Mouse (Mus musculus) hindbrain, embryonic 10.5 days (tissue): Measurements from ENCODE around the gene Agps. TPM values are rescaled to one million over a fixed set of nuclear protein-coding genes. Genes with fewer than 3 reads are reported as not detected.

Experiments used
- DNase-seq: peaks from one replicate; pipeline ENCODE4 v3.0.0-alpha.2; 2017; ENCODE audit warnings: low spot score
- H3K27ac ChIP-seq: fragments of 300-500 bp; sonication (generic); 2 replicates; pipeline ENCODE4 v1.5.1; 2016; ENCODE audit warnings: mild to moderate bottlenecking, moderate library complexity
- H3K27me3 ChIP-seq: fragments of 300-500 bp; sonication (generic); 2 replicates; pipeline ENCODE4 v1.6.1; 2016; ENCODE audit warnings: mild to moderate bottlenecking; ENCODE audit not compliant: poor library complexity, insufficient read depth, severe bottlenecking
- H3K36me3 ChIP-seq: fragments of 300-500 bp; sonication (generic); 2 replicates; pipeline ENCODE4 v1.6.1; 2016; ENCODE audit warnings: mild to moderate bottlenecking, moderate library complexity
- H3K4me1 ChIP-seq: fragments of 300-500 bp; sonication (generic); replicated peaks from 2 replicates; pipeline ENCODE4 v1.6.1; 2016; ENCODE audit warnings: mild to moderate bottlenecking
- H3K4me3 ChIP-seq: fragments of 300-500 bp; sonication (generic); 2 replicates; pipeline ENCODE4 v1.5.1; 2016; ENCODE audit warnings: mild to moderate bottlenecking, moderate library complexity
- H3K9me3 ChIP-seq: fragments of 300-500 bp; sonication (generic); 2 replicates; pipeline ENCODE4 v1.6.1; 2016; ENCODE audit warnings: mild to moderate bottlenecking, moderate library complexity
- WGBS: fragments of 180-500 bp; shearing (Covaris S2); methylation state at CpG from one replicate; pipeline ENCODE4 v1.1.7; 2016; 5-methylcytosine and 5-hydroxymethylcytosine counted together
- polyA plus RNA-seq: library from polyadenylated mRNA; unstranded; fragments of >200 nt; fragmentation: Nextera tagmentation; extraction: Ambion mirVana; gene quantifications from 2 replicates; pipeline ENCODE4 v1.2.1, GENCODE M21; 2016

Gene Agps
- polyA plus RNA-seq, result 38.1 and 50.1 TPM in 2 replicates

DNA sequence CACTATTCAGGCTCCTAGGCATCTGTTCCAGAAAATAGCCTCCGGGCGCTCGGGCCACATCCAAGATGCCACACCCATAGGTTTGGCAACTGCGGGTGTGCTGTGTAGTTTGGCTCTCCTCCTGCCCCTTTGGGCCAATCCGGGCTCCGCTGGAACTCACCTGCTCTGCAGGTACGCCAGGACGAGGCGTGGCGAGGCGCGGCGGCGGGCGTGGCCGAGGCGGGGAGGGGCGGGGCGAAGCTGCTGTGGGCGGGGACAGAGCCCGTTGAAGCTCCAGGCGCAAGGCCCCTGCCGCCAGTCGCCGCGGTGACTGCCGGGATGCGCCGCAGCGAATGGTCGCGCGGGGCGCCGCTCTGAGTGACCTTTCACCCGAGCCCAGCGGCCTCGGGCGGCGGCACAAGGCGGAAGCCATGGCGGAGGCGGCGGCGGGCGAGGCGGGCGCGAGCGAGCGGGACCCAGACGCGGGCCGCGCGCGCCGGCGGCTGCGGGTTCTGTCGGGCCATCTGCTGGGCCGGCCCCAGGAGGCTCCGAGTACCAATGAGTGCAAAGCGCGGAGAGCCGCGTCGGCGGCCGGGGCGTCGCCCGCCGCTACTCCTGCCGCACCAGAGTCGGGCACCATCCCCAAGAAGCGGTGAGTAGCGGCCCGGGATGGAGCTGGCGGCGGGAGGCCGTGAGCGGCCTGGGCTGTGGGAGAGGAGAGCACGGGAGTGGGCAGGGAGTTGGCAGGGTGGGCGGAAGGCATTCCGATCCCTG lies at the start of gene Agps:
TSS of gene Agps (plus strand) at position 297 of the 753 bp plus-strand sequence.
- peak; percentile 91 for DNase-seq
- Histone ChIP-seq H3K9me3 (no peaks in the 10 kb centered on the region), H3K36me3 (0 out of 2 replicates have a peak, but pooled peaks cover 3% of the 10 kb centered on the region), H3K27me3 (no peaks in the 10 kb centered on the region), H3K4me1 (peaks cover 23% of the 10 kb centered on the region), H3K4me3 (peak within 1 kb of the TSS; percentile 70), H3K27ac (peak within 1 kb of the TSS; percentile 97)
- WGBS, result under 1% methylated on average over 86 of the region's 86 CpGs

DNA sequence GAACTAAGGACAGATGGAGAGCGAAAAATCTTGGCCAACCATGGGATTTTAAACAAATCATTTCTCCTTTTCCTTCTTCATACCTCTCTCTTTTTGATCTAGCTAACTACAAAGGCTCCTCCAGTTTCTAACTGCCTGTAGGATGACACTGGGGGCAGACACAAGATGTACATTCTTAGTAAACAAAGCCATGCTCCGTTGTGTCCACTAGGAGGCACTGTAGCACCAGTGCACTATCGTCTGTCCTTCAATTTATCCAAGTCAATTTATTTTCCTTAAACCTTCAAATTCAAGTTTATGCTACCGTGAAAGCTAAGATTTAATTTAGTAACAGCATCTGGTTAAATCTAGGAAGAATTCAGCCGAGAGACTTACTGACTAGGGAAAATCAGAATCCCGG lies 45.9 kb upstream of the Agps start:
- H3K36me3 ChIP-seq, result no peaks in the 10 kb centered on the region
- WGBS, result 18% methylated on average over 6 of the region's 6 CpGs
- peaks cover 5% of the 10 kb centered on the region; the same call in 1 of the 2 replicates for H3K4me1 ChIP-seq
- H3K27ac ChIP-seq, result peak overlapping the region; percentile 62
- peak; percentile 62 for DNase-seq
- no peaks in the 10 kb centered on the region for H3K9me3 ChIP-seq
- H3K27me3 ChIP-seq, result peaks cover 6% of the 10 kb centered on the region; the same call in 1 of the 2 replicates
- H3K4me3 ChIP-seq, result 0 out of 2 replicates have a peak overlapping the region, but pooled peaks have one; percentile 6

- Histone ChIP-seq H3K4me3 (no peak overlapping the region), H3K27ac (no peak overlapping the region), H3K4me1 (peaks cover 11% of the 10 kb centered on the region), H3K27me3 (peaks cover 6% of the 10 kb centered on the region; the same call in 1 of the 2 replicates), H3K9me3 (no peaks in the 10 kb centered on the region), H3K36me3 (no peaks in the 10 kb centered on the region)
- WGBS, result 76% methylated on average over 3 of the region's 3 CpGs
- no peak for DNase-seq
Observed at GRCm38 (mm10) chr2:75788511-75788910, 43.5 kb upstream of the Agps start.

DNA sequence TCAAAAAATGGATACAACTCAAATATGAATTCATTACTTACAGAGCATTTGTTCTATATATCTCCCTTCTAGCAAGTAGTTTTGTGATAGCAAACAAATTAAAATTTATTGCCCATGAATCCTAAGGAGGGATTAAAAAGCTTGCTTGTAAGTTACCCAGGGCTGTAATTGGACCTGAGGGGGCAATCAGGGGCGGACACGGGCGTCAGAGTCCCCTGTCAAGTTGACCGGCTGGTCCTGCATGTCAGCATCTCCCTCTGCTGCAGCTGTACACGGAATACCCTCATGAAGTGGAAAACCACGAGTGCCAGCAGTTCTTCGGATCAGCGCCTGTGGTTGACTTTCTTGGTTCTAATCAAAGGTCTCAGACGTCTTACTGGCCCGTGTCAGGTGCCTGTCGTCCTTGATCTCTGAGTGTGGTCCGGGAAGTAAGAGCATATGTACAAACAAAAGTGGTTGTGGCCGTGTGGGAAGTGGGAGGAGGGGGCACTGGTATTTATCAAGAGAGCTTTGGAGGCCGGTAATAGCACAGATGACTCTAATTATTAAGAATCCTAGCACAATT lies 41.9 kb upstream of the Agps start:
- 55% methylated on average over 14 of the region's 14 CpGs for WGBS
- DNase-seq, result no peak
- no peak overlapping the region for H3K4me3 ChIP-seq
- peaks cover 6% of the 10 kb centered on the region; the same call in 1 of the 2 replicates for H3K27me3 ChIP-seq
- H3K27ac ChIP-seq, result no peak overlapping the region
- H3K9me3 ChIP-seq, result no peaks in the 10 kb centered on the region
- no peaks in the 10 kb centered on the region for H3K36me3 ChIP-seq
- peaks cover 11% of the 10 kb centered on the region for H3K4me1 ChIP-seq

DNA sequence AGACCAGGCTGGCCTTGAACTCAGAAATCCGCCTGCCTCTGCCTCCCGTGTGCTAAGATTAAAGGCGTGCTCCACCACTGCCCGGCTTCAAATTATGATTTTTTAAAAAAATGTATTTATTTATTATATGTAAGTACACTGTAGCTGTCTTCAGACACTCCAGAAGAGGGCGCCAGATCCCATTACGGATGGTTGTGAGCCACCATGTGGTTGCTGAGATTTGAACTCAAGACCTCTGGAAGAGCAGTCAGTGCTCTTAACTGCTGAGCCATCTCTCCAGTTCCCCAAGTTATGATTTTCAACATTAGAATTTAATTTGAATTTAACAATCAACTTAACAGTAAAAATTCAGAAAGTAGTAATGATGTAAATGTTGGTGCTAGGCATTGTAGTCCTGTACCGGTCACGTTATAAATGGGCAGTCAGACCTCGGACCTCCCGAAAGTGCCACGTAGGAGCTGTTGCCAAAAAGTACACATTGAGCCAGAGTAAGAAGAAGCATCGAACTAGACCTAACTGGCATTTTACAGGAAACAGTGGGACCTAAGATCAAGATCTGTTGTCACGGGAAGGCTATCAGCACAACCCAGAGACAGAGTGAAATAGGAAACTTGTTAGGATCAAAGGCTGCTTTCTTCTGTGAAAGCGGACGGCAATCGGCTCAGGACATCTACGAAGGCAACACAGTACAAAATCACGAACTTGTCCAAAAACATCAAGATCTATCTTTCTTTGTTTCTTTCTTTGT lies 40.2 kb upstream of the Agps start:
- Histone ChIP-seq H3K27ac (no peak overlapping the region), H3K4me1 (peaks cover 11% of the 10 kb centered on the region), H3K27me3 (peaks cover 6% of the 10 kb centered on the region; the same call in 1 of the 2 replicates), H3K9me3 (no peaks in the 10 kb centered on the region), H3K4me3 (no peak overlapping the region), H3K36me3 (no peaks in the 10 kb centered on the region)
- WGBS, result 83% methylated on average over 18 of the region's 18 CpGs
- no peak for DNase-seq

DNA sequence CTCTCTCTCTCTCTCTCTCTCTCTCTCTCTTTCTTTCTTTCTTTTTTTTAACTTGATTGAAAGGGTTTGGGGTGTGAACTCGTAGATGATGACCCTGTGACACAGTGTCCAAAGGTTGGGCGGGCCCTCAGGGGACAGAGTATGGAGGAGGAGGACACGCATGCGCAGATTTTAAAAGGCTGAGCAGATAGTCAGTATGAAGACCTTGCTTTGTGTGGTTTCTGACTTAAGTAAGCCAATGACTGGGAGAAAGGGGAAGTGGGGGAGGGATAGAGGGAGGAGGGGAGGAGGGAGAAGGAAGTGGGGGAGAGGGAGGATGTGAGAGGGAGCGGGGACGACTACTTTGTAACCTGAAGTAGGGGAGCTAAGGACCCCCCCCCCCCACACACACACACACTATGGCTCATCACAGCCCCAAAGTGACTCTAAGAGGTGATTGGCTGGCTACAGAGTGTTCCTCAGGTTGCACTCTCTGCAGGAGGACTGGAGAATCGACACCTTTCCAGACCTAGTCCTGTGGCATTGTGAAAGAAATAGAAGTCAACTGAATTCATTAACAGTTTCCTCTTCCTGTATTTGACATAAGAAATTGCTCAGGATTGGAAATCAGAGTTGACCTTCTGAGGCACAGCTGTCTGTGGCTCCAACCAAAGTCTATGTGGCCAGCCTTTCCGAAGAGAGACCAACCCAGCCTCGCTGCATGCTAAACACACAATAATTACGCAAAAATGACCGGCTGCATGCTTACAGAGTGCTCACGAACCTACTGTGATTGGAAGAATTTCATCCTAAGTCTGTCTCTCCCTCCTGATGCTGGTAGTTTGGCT lies 39.4 kb upstream of the Agps start:
- Histone ChIP-seq H3K36me3 (no peaks in the 10 kb centered on the region), H3K27ac (0 out of 2 replicates have a peak overlapping the region, but pooled peaks have one; percentile 29), H3K4me1 (peaks cover 11% of the 10 kb centered on the region), H3K9me3 (no peaks in the 10 kb centered on the region), H3K4me3 (no peak overlapping the region), H3K27me3 (peaks cover 6% of the 10 kb centered on the region; the same call in 1 of the 2 replicates)
- DNase-seq, result peak; percentile 26
- WGBS, result 56% methylated on average over 12 of the region's 12 CpGs

DNA sequence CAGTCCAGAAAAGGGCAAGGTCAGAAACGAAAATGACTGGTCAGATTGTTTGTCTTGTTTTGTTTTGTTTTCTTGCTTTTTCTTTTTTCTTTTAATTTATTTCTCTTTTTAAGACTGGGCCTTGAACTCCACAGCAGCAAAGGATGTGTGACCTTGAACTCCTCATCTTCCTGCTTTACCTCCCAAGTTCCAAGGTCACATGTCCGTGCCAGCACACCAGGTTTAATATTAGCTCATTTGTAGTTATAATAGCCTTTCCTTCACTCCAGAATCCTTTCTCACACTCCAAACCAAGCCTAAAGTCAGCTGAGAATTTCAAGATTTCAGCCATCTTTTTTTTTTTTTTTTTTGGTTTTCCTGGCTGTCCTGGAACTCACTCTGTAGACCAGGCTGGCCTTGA lies 35.8 kb upstream of the Agps start:
- 76% methylated on average over 2 of the region's 2 CpGs for WGBS
- DNase-seq, result no peak

DNA sequence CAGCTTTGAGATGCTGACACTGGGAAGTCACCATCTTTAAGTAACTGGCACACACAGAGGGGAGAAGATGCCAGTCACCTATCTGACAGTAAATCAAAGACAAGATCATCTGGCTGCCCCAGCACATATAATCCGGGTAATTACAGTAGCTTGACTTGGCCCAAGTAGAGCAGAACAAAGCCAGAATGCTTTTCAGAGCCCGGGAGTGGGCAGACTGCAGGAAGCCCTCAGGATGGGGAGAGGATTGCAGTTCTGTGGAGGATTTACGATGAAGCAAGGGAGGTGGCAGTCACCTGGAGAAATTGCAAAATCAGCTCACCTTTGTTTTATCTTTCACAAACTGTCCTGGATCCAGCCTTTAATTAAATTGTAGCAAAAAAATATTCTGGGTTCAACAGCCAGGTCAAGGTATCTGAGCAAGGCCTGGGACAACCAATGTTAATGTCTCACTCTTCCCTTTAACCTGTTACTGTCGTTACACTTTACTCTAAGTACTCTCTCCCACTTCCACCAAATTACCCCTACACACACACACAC lies 33.5 kb upstream of the Agps start:
- Histone ChIP-seq H3K36me3 (no peaks in the 10 kb centered on the region), H3K4me3 (no peak overlapping the region), H3K4me1 (peaks cover 9% of the 10 kb centered on the region), H3K9me3 (no peaks in the 10 kb centered on the region), H3K27ac (no peak overlapping the region), H3K27me3 (no peaks in the 10 kb centered on the region)
- WGBS, result 74% methylated on average over 4 of the region's 4 CpGs
- DNase-seq, result no peak

More for the DNA sequence above, 35.8 kb upstream of the Agps start:
- H3K27ac ChIP-seq, result no peak overlapping the region
- H3K4me1 ChIP-seq, result peaks cover 8% of the 10 kb centered on the region; the same call in 1 of the 2 replicates
- H3K27me3 ChIP-seq, result no peaks in the 10 kb centered on the region
- H3K9me3 ChIP-seq, result no peaks in the 10 kb centered on the region
- H3K36me3 ChIP-seq, result no peaks in the 10 kb centered on the region
- H3K4me3 ChIP-seq, result no peak overlapping the region

DNA sequence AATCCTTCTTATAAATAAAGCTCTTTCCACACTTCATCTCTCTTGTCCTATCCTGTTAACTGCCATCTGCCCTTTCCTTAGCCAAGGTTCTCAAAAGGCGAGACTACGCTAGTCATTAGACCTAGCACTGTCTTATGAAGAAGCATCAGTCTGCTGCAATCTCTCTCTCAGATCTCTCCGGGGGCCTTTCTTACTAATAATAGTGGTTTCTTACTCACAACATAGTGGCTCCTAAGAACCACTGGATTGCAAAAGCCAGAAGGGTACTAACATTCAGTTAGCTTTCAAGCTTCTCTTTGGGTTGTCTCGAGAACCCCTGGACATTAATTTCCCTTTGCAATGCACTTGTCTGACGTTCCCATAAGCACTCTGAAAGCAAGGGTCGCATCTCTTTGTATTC lies 26.2 kb upstream of the Agps start:
- Histone ChIP-seq H3K36me3 (no peaks in the 10 kb centered on the region), H3K4me1 (peaks cover 6% of the 10 kb centered on the region; the same call in 1 of the 2 replicates)
- 93% methylated on average over 6 of the region's 6 CpGs for WGBS

GRCm38 (mm10) chr2:75806891-75807290 lies 25.1 kb upstream of the Agps start:
- no peak overlapping the region for H3K27ac ChIP-seq
- 92% methylated on average over 3 of the region's 3 CpGs for WGBS
- no peak for DNase-seq
- H3K9me3 ChIP-seq, result no peaks in the 10 kb centered on the region
- H3K4me1 ChIP-seq, result peaks cover 5% of the 10 kb centered on the region; the same call in 1 of the 2 replicates
- no peaks in the 10 kb centered on the region for H3K36me3 ChIP-seq
- no peak overlapping the region for H3K4me3 ChIP-seq
- no peaks in the 10 kb centered on the region for H3K27me3 ChIP-seq

More for the DNA sequence above, 26.2 kb upstream of the Agps start:
- Histone ChIP-seq H3K27me3 (no peaks in the 10 kb centered on the region), H3K27ac (no peak overlapping the region), H3K9me3 (no peaks in the 10 kb centered on the region), H3K4me3 (no peak overlapping the region)
- no peak for DNase-seq

DNA sequence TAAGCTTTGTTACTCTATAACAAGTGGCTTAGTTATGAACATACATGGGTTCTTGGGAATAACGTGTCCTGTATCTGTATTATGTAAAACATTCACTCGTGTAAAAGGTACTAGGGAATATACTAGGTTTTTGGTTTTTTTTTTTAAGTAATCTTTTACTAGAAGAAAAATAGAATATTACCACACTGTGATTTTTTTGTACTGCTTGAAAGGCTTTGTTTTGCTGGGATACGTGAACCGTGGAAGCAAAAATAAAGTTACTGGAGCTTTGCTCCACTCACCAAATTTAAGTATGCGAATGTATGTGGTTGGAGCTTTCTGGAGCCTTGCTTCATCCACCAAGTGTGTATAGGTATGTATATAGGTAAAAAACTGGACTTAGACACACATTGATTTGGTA lies 24.5 kb upstream of the Agps start:
- Histone ChIP-seq H3K4me3 (no peak overlapping the region), H3K27me3 (no peaks in the 10 kb centered on the region), H3K36me3 (no peaks in the 10 kb centered on the region), H3K4me1 (no peaks in the 10 kb centered on the region), H3K9me3 (no peaks in the 10 kb centered on the region), H3K27ac (no peak overlapping the region)
- no peak for DNase-seq
- 97% methylated on average over 5 of the region's 5 CpGs for WGBS

GRCm38 (mm10) chr2:75814880-75815279 lies 17.1 kb upstream of the Agps start:
- Histone ChIP-seq H3K27me3 (no peaks in the 10 kb centered on the region), H3K27ac (no peak overlapping the region), H3K4me3 (no peak overlapping the region), H3K9me3 (no peaks in the 10 kb centered on the region), H3K36me3 (no peaks in the 10 kb centered on the region), H3K4me1 (no peaks in the 10 kb centered on the region; the same call in 1 of the 2 replicates)
- no peak for DNase-seq
- 79% methylated on average over 13 of the region's 13 CpGs for WGBS
